Mouse (Mus musculus) kidney, embryonic 15.5 days (tissue): Measurements from ENCODE around the gene Rs1. TPM values are rescaled to one million over a fixed set of nuclear protein-coding genes. Genes with fewer than 3 reads are reported as not detected.

Experiments
- ATAC-seq: fragments of 200-750 bp; cut with Nextera tagmentation; replicated peaks from 2 replicates; pipeline ENCODE4 v1.8.0; 2017; ENCODE audit warnings: moderate TSS enrichment; ENCODE audit not compliant: low FRiP score
- H3K27ac ChIP-seq: fragments of 300-500 bp; sonication (generic); 2 replicates; pipeline ENCODE4 v1.5.1; 2015; ENCODE audit warnings: mild to moderate bottlenecking, inconsistent platforms
- H3K27me3 ChIP-seq: fragments of 300-500 bp; sonication (generic); 2 replicates; pipeline ENCODE4 v1.6.1; 2015; ENCODE audit warnings: inconsistent platforms
- H3K36me3 ChIP-seq: fragments of 300-500 bp; sonication (generic); 2 replicates; pipeline ENCODE4 v1.6.1; 2015; ENCODE audit warnings: inconsistent platforms
- H3K4me1 ChIP-seq: fragments of 300-500 bp; sonication (generic); 2 replicates; pipeline ENCODE4 v1.6.1; 2015; ENCODE audit warnings: inconsistent platforms
- H3K4me2 ChIP-seq: fragments of 300-500 bp; sonication (generic); 2 replicates; pipeline ENCODE4 v1.6.1; 2015; ENCODE audit warnings: moderate library complexity, mild to moderate bottlenecking, inconsistent platforms
- H3K4me3 ChIP-seq: fragments of 300-500 bp; sonication (generic); replicated peaks from 2 replicates; pipeline ENCODE4 v1.5.1; 2015; ENCODE audit warnings: mild to moderate bottlenecking, inconsistent platforms
- H3K9ac ChIP-seq: fragments of 300-500 bp; sonication (generic); 2 replicates; pipeline ENCODE4 v1.6.1; 2015; ENCODE audit warnings: mild to moderate bottlenecking, inconsistent platforms
- H3K9me3 ChIP-seq: fragments of 300-500 bp; sonication (generic); replicated peaks from 2 replicates; pipeline ENCODE4 v1.6.1; 2016; ENCODE audit warnings: inconsistent platforms
- WGBS: fragments of 180-500 bp; shearing (Covaris S2); methylation state at CpG from one replicate; pipeline ENCODE4 v1.1.7; 2015; ENCODE audit warnings: mixed read lengths; 5-methylcytosine and 5-hydroxymethylcytosine counted together
- polyA plus RNA-seq: library from polyadenylated mRNA; unstranded; fragments of >200 nt; fragmentation: Nextera tagmentation; extraction: Ambion mirVana; gene quantifications from 2 replicates; pipeline ENCODE4 v1.2.1, GENCODE M21; 2015

Gene Rs1
- polyA plus RNA-seq, 1 experiment from 2014 or later: not detected

GRCm38 (mm10) chrX:160808226-160808625 lies 40.4 kb downstream of the Rs1 start:
- H3K4me1 ChIP-seq: no peaks in the 10 kb centered on the region
- no peak overlapping the region for H3K27ac ChIP-seq
- H3K9me3 ChIP-seq: no peaks in the 10 kb centered on the region
- H3K27me3 ChIP-seq: peaks cover 51% of the 10 kb centered on the region
- 88% methylated on average over 7 of the region's 7 CpGs for WGBS
- H3K4me3 ChIP-seq: no peak overlapping the region
- no peak for ATAC-seq
- no peak overlapping the region for H3K4me2 ChIP-seq
- H3K36me3 ChIP-seq: no peaks in the 10 kb centered on the region
- H3K9ac ChIP-seq: no peak overlapping the region

Other genes starting within 250 kb of the Rs1 start
- gene Ppef1, start 32.2 kb upstream of the Rs1 start, polyA plus RNA-seq: not detected in 2 replicates
- 0.15 TPM in 1 of 2 replicates, not detected in the other for gene Gja6, start 139.0 kb downstream of the Rs1 start, polyA plus RNA-seq
- 1.8 and 2.0 TPM in 2 replicates for gene Cdkl5, start 226.7 kb downstream of the Rs1 start, polyA plus RNA-seq